Mouse (Mus musculus) ES-E14 (cell line): ENCODE results near the gene Spon2. TPM values are rescaled to one million over a fixed set of nuclear protein-coding genes. Genes with fewer than 3 reads are reported as not detected.

Source experiments
- DNase-seq: peaks from one replicate; pipeline ENCODE4 v3.0.0-alpha.2; 2013; ENCODE audit warnings: low read depth, low spot score
- H3K27ac ChIP-seq: 2 replicates; pipeline ENCODE4 v1.5.1; 2012; ENCODE audit warnings: low read depth, mild to moderate bottlenecking, low read length, moderate library complexity, mixed read lengths; ENCODE audit not compliant: poor library complexity, insufficient read depth, severe bottlenecking
- H3K36me3 ChIP-seq: 2 replicates; pipeline ENCODE4 v1.6.1; 2012; ENCODE audit warnings: mild to moderate bottlenecking, low read length, moderate library complexity, mixed read lengths; ENCODE audit not compliant: control insufficient read depth, poor library complexity, insufficient read depth, severe bottlenecking
- H3K4me1 ChIP-seq, 2 experiments: fragments of 150-350 bp in 1 of 2; sonication (generic) in 1 of 2; 2 replicates each; pipeline ENCODE4 v1.6.1; 2012; ENCODE audit warnings: low read length in 2 of 2, mild to moderate bottlenecking in 1 of 2, mixed read lengths in 1 of 2; ENCODE audit not compliant: control insufficient read depth in 2 of 2, insufficient read depth in 2 of 2, poor library complexity in 1 of 2
- H3K4me3 ChIP-seq, 2 experiments: fragments of 150-350 bp in 1 of 2; sonication (generic) in 1 of 2; 2 replicates each; pipeline ENCODE4 v1.5.1; 2012; ENCODE audit warnings: low read length in 2 of 2, low read depth in 1 of 2, mild to moderate bottlenecking in 1 of 2, mixed read lengths in 1 of 2; ENCODE audit not compliant: insufficient read depth in 1 of 2, poor library complexity in 1 of 2, severe bottlenecking in 1 of 2
- H3K9ac ChIP-seq: 2 replicates; pipeline ENCODE4 v1.6.1; 2012; ENCODE audit warnings: low read depth, mild to moderate bottlenecking, low read length, mixed read lengths; ENCODE audit not compliant: poor library complexity, insufficient read depth, severe bottlenecking
- H3K9me3 ChIP-seq: fragments of 150-350 bp; sonication (generic); 2 replicates; pipeline ENCODE4 v1.6.1; 2012; ENCODE audit warnings: low read depth, mild to moderate bottlenecking, low read length; ENCODE audit not compliant: control insufficient read depth, insufficient read depth
- CHD2 ChIP-seq: IDR thresholded peaks from 2 replicates; pipeline ENCODE4 v1.6.1; 2014; ENCODE audit warnings: mild to moderate bottlenecking, low read depth, low read length, inconsistent platforms
- HCFC1 ChIP-seq: IDR thresholded peaks from 2 replicates; pipeline ENCODE4 v1.6.1; 2012; ENCODE audit warnings: low read length, inconsistent platforms, borderline replicate concordance; ENCODE audit not compliant: insufficient read depth
- MAFK ChIP-seq: IDR thresholded peaks from 2 replicates; pipeline ENCODE4 v1.6.1; 2014; ENCODE audit warnings: mild to moderate bottlenecking, low read depth, low read length, inconsistent platforms; ENCODE audit not compliant: insufficient read depth
- ZC3H11A ChIP-seq: IDR thresholded peaks from 2 replicates; pipeline ENCODE4 v1.6.1; 2012; ENCODE audit warnings: low read depth, mild to moderate bottlenecking, inconsistent platforms, low read length, borderline replicate concordance
- ZNF384 ChIP-seq: IDR thresholded peaks from 2 replicates; pipeline ENCODE4 v1.6.1; 2012; ENCODE audit warnings: low read depth, low read length, inconsistent platforms
- in situ Hi-C, 2 experiments: fragments of 600-800 bp; cut with MboI; formaldehyde crosslinking; loops; one replicate each; pipeline ENCODE4 v1.15.1; 2025; ENCODE audit warnings: low sequenced_read_pairs in 2 of 2, inconsistent platforms in 1 of 2; ENCODE audit not compliant: unreplicated experiment in 2 of 2
- total RNA-seq: library from RNA; depleted of rRNA; stranded (reverse); fragments of 300-350 nt; gene quantifications from 2 replicates; pipeline ENCODE4 v1.2.3, GENCODE M21; 2012

Gene Spon2
- total RNA-seq, 1 experiment: 2.8 TPM

DNA sequence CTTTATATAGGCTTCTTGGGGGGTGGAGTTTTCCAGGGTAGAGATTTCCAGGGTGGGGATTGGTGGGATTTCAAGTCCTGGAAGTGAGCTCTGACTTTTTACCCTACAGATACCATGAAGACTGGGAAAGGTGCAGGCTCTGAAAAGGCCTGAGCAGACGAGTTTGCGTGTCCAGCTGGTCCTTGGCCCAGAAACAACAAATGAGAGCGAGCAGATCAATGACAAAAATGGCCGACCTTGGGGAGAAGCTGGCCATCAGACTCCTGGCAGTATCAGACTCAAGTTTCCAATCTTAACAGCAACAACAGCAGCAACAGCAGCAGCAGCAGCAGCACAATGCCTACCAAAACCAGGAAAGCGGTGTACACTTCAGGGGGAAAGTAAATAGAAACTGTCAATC is 7.4 kb upstream of the Spon2 start:
- DNase-seq: no peak
- H3K9ac ChIP-seq: no peak overlapping the region
- no peak overlapping the region for H3K4me3 ChIP-seq
- H3K9me3 ChIP-seq: no peaks in the 10 kb centered on the region
- in situ Hi-C loops: no loop called here
- no peaks in the 10 kb centered on the region for H3K4me1 ChIP-seq
- H3K27ac ChIP-seq: no peak overlapping the region
- no peaks in the 10 kb centered on the region for H3K36me3 ChIP-seq
- TF ChIP-seq MAFK (no peak), ZC3H11A (no peak), HCFC1 (no peak), CHD2 (no peak), ZNF384 (no peak)

DNA sequence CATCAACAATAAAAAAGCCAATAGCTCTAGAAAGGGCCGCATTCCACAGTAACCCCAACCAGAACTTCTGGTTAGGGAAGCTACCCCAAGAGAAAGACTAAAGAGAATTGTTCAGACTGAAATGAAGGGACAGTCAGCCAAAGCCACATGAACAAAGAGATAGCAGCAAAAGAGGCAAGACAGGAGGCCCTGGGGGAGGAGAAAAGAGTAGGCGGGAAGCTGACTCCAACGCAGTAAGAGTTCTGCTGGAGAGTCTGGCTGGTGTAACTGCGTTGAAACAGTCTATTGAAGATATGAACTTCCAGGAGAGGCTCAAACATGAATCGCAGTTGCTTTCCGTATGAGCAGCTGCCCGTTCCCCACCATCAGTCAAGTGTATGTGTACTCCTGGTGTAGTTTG is 6.2 kb upstream of the Spon2 start:
- in situ Hi-C loops: no loop called here
- Histone ChIP-seq H3K36me3 (no peaks in the 10 kb centered on the region), H3K4me3 (no peak overlapping the region), H3K9ac (no peak overlapping the region), H3K9me3 (no peaks in the 10 kb centered on the region), H3K4me1 (no peaks in the 10 kb centered on the region), H3K27ac (no peak overlapping the region)
- TF ChIP-seq ZC3H11A (no peak), MAFK (no peak), CHD2 (no peak), HCFC1 (no peak), ZNF384 (no peak)
- DNase-seq: no peak

DNA sequence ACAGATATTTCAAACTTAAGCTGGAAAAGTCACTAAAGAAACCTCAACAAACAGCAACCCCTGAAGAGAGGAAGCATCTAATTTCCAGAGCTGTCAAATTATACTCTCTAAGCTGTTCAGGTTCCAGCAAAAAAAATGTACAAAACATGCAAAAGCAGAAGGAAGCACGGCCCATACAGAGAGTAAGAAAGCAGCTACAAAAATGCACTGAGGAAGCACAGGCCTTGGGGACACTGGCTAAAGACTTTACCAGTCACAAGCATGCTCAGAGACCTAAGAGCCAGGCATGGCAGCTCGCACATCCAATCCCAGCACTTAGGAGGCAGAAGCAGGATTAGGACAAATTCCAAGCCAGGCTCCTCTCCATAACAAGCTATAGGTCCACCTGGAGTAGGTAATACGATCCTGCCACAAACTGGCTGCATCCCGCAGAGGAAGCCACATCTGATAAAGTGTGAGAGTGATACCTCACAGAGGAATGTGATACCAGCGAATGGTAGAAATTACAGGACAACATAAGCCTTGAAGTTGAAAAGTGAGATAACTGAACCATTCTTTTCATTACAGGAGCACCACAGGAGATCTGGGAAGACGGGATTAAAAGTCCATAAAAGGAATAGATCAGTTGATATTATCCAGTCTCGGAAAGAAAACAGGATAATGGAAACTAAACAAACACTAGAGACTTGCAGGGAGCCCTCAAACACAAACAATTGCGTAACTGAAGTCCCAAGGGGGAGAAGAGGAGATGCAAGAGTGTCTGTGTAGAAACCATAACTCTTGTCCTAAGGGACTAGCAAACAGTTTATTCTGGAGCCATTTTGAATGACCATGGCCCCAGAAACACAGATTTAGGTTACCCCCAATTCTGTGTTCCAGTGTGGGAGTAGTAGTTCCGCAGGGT is 4.8 kb upstream of the Spon2 start:
- Histone ChIP-seq H3K9ac (no peak overlapping the region), H3K36me3 (no peaks in the 10 kb centered on the region), H3K27ac (no peak overlapping the region), H3K4me3 (no peak overlapping the region), H3K9me3 (no peaks in the 10 kb centered on the region), H3K4me1 (peaks cover 0 to 3% of the 10 kb centered on the region in 2 experiments; a peak in 2 of 4 replicates)
- in situ Hi-C loops: no loop called here
- no peak for DNase-seq
- no peak for TF ChIP-seq MAFK
- TF ChIP-seq ZC3H11A: no peak
- no peak for TF ChIP-seq CHD2

DNA sequence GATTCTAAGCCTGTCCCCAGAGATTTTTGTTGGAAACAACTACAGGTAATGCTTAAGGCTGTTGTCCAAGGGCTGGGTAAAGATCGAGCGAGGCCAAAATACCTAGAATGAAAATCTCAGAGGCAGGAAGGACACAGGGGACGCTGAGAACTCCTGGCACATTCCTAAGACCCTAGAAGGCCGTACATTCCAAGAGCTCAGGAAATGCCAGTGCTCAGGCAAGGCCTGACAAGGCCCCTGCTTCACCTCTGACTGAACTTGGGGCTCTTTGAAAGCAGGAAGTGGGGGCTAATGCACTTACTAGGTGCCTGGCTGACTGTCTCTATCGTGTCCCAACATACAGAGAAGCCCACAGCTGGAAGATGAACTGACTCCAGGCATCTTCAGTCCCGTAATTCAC is 4.1 kb upstream of the Spon2 start:
- no peak for DNase-seq
- no peak overlapping the region for H3K27ac ChIP-seq
- H3K4me1 ChIP-seq: peaks cover 3 to 9% of the 10 kb centered on the region in 2 experiments; a peak in 3 of 4 replicates

More for the DNA sequence above, 4.1 kb upstream of the Spon2 start:
- no peak for TF ChIP-seq MAFK
- no peak for TF ChIP-seq ZC3H11A
- TF ChIP-seq ZNF384: no peak
- no peak for TF ChIP-seq CHD2
- no peak for TF ChIP-seq HCFC1
- in situ Hi-C loops: no loop called here
- Histone ChIP-seq H3K4me3 (no peak overlapping the region), H3K9me3 (no peaks in the 10 kb centered on the region), H3K36me3 (no peaks in the 10 kb centered on the region), H3K9ac (no peak overlapping the region)
